Mouse (Mus musculus) ovary, adult 18-20 months (tissue): Measurements from ENCODE around the gene Cbln3.
A peak's percentile ranks its signal among the peaks of the same experiment; 100 is the strongest.

Experiments used
- DNase-seq: peaks from one replicate; pipeline ENCODE4 v3.0.0; 2022; ENCODE audit warnings: low spot score, mixed read lengths

Cbln3 gene

GRCm38 (mm10) chr14:55879623-55880022, 4.6 kb downstream of the Cbln3 start:
- DNase-seq, result no peak

GRCm38 (mm10) chr14:55878316-55878940, 5.8 kb downstream of the Cbln3 start:
- DNase-seq, result no peak

GRCm38 (mm10) chr14:55877469-55878315, 6.5 kb downstream of the Cbln3 start:
- DNase-seq, result no peak

DNA sequence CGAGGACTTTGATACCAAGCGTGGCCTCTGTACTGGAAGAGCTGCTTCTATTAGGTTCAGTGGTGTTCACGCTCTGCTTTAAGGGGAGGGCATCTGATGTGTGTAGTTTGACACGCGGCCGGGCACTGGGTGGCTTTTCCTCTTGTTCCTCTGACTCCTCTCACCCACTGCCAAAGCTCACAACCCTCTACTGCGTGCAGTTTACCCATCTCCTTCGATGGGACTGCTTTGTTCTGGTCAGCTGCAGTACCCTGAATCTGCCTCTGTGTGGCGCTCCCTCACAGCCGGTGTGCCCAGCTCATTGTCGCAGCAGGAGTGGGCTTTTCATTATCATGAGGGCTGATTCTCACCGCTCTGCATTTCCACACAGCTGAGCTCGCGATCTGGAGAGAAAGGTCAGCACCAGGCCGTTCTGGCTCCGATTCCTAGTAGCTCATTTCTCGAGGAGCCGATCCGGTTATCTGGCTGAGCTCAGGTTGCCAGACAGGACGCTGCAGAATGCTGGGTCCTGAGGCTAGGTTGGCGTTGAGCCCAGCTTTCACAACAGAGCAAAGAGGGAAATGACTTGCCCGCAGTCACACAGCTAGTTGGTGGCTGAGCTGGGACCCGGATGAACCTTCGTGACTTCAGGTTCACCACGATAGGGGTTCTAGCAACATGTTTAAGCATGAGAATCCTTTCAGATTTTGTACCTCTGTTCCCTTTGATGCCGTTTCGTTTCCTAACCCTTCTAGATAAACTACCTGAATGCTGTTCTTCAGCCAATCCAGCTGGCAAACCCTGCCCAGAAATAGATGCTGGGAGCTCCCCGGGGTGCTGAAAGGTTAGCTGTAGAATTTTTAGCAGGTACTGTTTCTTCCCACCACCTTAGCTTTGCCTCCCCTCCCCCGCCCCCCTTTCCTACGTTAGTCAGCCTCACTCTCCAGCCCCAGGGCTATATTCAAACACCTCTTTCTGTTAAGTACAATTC, 10.2 kb downstream of the Cbln3 start:
- no peak for DNase-seq

DNA sequence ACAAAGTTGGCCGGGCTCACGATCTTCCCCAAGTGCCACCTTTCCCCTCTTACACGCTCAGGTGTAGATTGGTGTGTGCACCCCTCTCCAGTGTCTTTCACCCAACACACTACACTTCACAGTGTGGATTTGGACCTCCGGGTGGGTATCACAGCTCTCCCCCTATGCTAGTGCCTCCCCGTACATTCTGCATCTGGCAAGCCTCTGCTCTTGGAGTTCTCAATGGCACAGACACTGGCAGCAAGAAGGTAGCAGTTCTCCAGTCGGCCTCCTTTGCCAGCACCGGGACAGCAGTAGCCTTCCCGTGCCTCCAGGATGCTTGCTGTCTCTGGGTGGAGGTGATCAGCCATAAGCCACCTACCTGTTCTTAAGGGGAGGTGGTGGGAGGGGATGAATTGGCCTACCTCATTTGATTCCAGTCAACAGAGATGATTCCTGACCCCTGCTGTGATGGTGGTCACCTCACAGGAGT, 10.9 kb downstream of the Cbln3 start:
- no peak for DNase-seq

DNA sequence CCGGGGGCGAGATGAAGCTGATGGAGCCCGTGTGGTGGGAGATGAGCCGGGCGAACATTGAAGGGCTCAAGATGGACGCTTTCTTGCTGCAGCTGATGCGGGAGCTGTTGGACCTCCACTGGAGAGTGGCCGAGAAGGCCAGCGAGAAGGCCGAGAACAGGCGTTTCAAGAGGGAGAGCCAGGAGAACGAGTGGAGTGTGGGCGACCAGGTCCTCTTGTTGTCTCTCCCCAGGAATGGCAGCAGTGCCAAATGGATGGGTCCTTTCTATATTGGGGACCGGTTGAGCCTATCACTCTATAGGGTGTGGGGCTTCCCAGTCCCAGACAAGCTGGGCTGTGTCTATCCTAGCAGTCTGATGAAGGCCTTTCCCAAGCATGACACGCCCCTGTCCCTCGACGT, 11.6 kb downstream of the Cbln3 start:
- no peak for DNase-seq

DNA sequence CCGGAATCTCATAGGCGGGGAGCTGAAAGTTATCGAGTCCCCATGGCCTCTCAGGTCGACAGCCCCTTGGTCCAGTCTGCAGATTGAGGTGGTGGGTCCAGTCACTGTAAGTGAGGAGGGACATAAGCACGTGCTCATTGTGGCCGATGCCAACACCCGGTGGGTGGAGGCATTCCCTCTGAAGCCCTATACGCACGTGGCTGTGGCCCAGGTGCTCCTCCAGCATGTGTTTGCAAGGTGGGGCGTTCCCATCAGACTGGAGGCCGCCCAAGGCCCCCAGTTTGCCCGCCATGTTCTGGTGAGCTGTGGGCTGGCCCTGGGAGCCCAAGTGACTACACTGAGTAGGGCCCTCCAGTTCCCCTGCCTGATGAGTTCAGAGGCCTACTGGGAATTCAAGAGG, 12.2 kb downstream of the Cbln3 start:
- no peak for DNase-seq

DNA sequence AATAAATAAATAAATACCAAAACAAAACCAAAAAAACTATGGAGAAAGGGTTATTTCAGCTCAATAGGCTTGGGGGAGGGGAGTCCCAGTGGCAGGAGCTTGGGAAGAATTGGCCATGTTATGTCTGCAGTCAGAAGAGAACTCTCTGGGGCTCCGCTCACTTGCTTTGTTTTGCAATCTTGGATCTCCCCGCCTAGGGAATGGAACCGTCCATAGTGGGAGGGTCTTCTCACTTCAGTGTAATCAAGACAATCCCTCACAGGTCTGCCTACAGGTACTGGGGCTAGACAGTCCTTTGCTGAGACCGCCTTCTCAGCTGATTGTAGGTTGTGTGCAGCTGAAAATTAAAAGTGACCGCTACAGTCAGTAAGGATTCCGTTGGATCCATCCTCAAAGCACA, 14.7 kb downstream of the Cbln3 start:
- no peak for DNase-seq

DNA sequence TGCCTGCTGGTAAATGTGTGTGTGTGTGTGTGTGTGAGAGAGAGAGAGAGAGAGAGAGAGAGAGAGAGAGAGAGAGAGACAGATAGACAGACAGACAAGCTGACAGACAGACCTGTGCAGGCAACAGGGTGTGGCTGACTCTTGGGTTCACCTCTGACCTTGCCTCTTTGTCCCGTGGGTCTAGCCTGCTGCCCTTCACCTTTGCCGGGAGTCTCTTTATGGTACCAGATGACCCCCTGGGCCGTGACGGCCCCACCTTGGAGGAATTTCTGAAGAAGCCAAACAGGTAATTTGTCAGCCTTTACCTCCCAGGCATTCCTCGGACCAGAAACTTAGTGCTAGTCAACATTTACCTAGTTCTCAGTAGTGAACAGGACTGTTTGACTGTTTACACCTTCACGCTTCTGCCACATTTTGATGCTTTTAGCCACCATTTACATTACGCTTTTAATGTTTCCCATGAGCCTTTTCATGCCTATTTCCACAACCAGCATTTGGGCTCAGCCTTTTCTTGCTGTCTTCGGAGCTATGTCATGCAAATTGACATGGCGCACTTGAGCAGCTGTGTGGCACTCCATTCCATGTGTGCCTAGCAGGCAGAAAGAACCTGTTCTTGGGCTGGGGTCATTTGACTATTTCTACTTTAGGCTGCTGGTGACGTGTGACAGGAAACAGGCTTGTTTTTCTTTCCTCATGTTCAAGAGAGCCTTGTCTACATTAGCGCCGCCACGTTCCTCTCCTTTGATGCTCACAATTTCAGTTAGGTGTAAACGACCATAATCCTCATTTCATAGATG, 15.8 kb downstream of the Cbln3 start:
- DNase-seq, result no peak

DNA sequence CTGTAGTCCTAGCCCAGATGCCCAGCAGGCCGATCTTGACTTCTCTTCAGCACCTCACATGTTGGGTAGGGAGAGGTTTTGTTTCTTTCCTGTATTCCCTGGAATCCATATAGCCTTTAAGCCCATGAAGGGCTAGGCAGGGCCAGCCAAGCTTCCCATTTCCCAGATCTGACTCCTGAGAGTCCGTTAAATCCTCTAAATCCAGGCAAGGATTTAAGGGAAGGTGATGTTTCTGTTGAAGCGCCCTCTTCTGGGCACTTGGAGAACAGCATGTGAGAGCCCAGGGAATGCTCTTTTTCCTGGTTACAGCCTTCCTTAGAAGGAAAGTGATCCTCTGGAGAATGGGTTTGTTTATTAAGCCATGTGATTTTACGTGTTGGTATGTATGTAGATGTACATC, 17.2 kb downstream of the Cbln3 start:
- DNase-seq, result no peak

- no peak for DNase-seq
These were observed 20.4 kb downstream of the Cbln3 start for GRCm38 (mm10) chr14:55863773-55864172.

DNA sequence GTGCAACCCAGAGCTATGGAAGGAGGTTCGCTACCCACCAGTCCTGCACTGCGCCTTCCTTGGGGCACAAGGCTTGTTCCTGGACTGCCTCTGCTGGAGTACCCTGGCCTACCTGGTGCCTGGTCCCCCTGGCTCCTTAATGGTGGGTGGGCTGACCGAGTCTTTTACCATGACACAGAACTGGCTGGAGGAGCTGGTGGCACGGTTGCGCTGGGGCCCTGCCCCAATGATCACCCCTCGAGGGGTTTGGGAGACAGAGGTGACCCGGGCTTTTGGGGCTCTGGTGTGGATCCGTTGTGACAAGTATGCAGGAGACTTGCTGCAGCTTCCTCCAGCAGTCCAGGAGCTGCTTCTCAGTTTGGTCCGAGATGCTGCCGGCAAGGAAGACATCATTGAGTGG, 21.2 kb downstream of the Cbln3 start:
- DNase-seq, result no peak

DNA sequence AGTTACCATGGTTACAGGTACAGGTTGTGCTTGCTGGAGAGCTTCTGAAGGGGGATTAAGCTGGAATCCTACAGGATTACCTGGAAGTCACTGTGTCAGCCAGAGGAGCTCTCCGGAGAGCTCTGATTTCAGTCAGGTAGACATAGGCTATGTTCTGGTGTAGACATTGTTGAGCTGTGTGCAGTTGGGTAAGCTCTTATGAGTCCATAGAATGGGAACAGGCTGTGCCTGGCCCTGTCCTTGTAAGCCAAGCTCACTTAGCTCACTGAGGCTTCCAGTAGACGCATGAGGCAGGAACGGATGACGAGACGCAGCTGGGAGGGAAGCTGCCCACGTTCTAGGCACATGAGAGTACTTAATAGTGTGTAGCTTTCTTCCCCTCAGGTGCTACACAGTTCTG, 22.0 kb downstream of the Cbln3 start:
- DNase-seq, result no peak

DNA sequence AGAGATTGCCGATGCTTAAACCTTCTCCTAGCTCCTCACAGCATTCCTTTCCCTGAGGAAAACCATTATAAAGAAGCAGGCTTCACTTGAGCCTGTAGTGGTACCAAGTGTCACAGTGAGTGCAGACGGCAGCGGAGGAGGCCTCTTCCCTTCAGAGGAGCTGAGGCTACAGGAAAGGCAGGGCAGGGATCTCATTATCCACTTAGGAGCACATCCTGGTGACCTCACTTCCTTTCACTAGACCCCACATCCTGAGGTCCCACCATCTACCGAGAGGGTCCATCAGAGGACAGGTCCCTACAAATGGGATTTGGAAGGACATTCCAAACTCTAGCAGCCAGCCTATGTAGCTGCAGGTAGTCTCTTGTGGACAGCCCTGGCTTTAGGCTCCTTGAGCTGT, 26.6 kb downstream of the Cbln3 start:
- DNase-seq, result no peak

DNA sequence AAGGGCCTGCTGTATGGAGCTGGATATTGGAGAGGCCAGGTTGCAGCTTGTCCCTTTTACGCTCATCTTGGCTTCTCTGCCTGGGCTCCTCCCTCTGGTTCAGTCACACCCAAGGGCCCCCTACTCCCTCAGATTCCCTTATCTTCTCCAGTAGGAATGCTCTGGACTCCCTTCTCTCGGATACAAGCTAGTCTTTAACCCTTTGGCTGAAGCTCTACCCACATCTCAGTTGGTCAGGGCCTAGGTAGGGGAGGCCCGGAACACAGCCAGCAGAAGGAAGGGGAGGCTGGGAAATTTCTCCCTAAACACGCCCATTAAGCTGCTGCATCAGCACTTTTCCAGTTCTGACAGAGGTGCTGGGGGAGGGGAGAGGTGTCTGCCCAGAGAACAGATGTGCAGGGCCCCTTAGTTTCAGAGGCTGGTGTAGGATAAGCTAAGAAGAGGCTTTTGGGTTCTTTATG, 29.1 kb downstream of the Cbln3 start:
- DNase-seq, result peak; percentile 35

- DNase-seq, result no peak
These were observed 29.6 kb downstream of the Cbln3 start for GRCm38 (mm10) chr14:55854406-55855100.

- peak; percentile 70 for DNase-seq
These were observed 30.4 kb downstream of the Cbln3 start, which contains the start of gene Nynrin for GRCm38 (mm10) chr14:55853621-55854285. Nynrin (plus strand) TSS chr14:55854010.

DNA sequence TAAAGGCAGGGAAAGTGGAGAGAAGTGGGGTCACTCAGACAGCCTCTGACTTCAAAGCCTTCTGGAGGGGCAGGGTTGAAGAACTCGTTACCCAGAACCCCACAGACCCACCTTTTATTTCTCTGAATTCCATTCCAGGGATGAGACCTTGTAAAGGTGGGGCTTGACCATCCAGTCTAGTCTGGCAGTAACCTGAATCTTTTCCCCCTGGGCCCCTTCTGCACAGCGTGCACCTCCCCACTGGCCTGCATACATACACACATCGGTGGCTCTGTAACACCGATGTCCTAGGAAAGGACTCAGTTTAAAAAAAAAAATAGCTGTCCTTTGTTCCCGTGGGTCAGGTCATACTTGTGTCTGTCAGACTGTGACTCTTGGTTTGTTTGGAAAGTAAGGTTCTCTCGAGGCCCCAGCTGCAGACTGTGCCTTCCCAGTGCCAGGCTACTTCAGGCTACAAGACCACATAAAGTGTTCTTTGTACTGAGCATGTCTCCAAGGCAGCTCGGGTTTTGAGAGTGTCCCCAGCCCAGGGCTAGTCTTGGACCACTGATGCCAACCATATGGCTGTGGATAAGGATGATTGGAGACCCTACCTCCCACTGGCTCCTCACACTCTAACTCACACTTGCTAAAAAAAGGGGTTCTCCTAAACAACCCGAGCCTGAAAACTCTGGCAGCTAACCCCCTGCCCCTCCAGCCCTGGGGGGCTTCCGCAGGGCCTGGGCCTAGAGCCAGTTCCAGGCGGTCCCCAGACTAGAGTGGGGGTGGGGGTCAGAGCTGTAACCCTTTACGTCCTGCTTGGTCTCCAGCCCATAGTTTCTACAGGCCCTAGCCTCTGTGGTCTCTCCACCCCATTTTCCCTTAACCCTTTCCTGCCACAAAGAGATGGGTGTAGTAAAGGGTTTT, 31.3 kb downstream of the Cbln3 start:
- no peak for DNase-seq

DNA sequence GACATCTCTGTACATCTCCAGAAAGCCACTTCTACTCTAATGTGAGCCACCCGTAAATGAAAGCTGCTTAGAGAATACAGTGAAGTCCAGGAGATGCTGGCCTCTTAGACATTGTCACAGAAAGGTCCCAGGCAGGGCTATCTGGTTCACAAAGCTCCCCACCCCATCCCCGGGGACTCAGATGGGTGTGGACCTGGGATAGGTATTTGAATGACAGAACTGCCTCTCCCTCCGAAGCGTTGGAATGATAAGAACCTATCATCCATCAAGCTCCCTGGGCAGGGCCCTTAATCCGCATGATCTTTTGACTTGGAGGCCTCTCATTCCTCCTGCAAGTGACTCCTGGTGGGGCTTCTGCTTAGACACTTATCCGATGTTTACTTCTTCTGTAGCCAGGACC, 33.3 kb downstream of the Cbln3 start:
- DNase-seq, result no peak
